Mouse (Mus musculus) myocyte (in vitro differentiated cells): ENCODE measurements around the gene Gm14124.
"Not testable (repeated sequence)": the region's sequence is repeated elsewhere in the genome, so short reads cannot be mapped to it uniquely, and the experiment has no call there.

Experiments used
- E2F4 ChIP-seq: IDR thresholded peaks from one replicate; pipeline ENCODE4 v1.6.1; 2011; ENCODE audit warnings: mild to moderate bottlenecking, control low read depth, moderate library complexity; ENCODE audit not compliant: insufficient read depth
- MAX ChIP-seq: IDR thresholded peaks from one replicate; pipeline ENCODE4 v1.6.1; 2011; ENCODE audit warnings: low read depth, mild to moderate bottlenecking, control low read depth
- MYOG ChIP-seq, 3 experiments: IDR thresholded peaks; one replicate each; pipeline ENCODE4 v1.6.1; 2011; ENCODE audit warnings: control low read depth in 2 of 3, low read depth in 2 of 3, mild to moderate bottlenecking in 2 of 3; ENCODE audit not compliant: insufficient read length in 2 of 3, control insufficient read depth in 1 of 3, insufficient read depth in 1 of 3
- POLR2A ChIP-seq: IDR thresholded peaks from one replicate; pipeline ENCODE4 v1.6.1; 2011; ENCODE audit warnings: low read depth, mild to moderate bottlenecking, control low read depth, moderate library complexity; ENCODE audit not compliant: insufficient read length
- REST ChIP-seq: IDR thresholded peaks from one replicate; pipeline ENCODE4 v1.6.1; 2011; ENCODE audit warnings: mild to moderate bottlenecking, control low read depth, moderate library complexity; ENCODE audit not compliant: insufficient read depth, insufficient read length

DNA sequence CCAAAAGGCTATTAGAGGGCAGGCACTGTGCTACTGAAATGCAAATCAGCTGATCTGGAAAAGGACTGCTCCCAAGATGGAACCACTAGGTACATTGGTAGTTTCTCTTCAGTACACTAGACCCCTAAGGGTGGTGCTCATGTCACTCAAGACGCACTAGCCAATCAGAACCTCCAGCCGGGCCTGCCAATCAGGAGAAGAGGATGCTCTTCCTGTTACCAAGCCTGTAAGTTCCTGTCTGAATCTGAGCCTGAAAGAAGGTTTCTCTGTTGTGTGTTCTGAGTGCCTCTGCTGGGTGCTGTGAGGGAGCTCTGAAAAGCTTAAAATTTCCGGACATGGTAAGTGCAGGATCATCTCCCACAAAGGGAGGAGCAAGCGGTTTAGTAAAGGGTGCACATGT, at the start of gene Gm14124:
- TF ChIP-seq E2F4; POLR2A; REST; MAX; MYOG (IDR thresholded peaks at IDR 0.05; ENCODE audit: control insufficient read depth in 1 of 3, insufficient read depth in 1 of 3, insufficient read length in 2 of 3, low read depth in 2 of 3): not testable (repeated sequence)
